Mouse (Mus musculus): ENCODE measurements around the gene 3110009E18Rik.

3110009E18Rik gene

DNA sequence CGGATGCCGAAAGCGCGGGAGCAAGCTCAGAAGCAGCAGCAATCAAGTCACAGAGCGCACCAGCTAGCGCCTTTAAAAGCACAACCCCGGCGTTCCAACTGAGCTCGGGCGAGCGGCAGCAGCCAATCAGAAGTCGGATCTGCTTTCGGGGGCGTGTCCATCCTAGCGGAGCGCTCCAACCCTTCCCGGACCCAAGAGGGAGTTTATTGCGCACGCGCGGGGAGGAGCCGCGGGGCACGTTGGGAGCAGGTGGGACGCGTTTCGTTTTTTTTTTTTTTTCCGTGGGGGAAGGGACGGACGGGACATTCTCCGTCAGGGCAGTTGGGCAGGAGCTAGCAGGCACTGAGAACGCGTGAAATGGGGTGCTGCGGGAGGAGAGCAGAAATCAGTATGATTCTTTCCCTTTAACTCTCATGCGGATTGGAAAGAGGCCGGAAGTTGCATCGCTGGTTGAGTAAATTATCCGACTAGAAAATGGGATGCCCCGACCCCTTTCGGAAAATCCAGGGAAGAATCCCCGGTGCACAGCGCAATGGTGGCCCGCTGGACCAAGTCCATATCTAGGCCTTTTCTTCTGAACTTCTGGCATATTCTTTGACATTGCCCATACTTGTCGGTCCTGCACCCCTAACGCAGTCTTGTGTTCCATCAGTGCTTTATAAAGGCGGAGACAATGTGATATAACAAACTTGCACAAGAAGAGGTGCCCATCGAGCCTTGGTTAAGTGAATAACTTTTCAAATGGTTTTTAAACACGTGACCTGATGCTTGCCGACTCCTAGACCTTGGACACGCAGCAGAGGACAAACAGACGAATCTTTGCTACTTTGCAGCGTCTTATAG lies at the start of gene 3110009E18Rik, which contains the start of gene Dbi:
3110009E18Rik (plus strand) TSS at position 219 of the 843 bp plus-strand sequence.
Dbi (minus strand) TSS at position 110 of the 843 bp plus-strand sequence.
- peak; percentile 99 for DNase-seq

DNA sequence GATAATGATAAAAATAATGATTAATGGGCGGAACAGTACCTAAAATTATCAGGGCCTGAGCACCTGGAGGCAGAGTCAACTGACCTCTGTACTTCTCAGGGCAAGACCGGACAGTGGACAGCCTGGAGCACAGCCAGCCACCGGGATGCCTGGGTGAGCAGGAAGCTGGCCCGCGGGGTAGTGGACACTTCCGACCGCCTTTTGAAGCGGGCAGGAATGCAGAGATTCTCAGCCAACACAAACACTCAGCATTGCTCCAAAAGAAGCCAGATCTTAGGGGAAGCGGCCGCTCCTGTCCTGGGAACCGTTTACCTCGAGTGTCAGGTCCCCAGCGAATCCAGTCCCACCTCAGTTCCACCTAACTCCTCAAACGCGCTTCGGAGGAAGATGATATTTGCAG lies 48.1 kb upstream of the 3110009E18Rik start:
- peak; percentile 40 for DNase-seq

- no peak for DNase-seq
Measured at GRCm38 (mm10) chr1:120073519-120074306, 47.3 kb upstream of the 3110009E18Rik start, which contains the start of gene Tmem37. Gene Tmem37, minus strand, starts transcription at chr1:120074074.

DNA sequence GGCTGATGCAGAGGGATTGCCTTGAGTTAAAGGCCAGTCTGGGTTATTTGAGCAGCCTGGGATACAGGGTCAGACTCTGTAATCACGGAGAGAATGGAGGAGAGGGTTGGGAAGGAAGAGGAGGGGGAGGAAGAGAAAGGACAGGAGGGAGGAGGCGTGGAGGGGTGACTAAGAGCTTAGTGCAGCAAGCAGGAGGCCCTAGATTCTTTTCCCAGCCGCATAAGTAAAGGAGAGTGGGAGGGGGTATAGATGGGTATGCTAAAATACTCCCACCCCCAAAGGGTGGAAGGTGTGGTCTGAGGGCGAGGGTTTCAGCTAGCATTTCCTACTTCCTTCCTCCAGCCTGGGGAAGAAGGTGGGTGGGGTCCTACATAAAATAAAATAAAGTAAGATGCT lies 46.7 kb upstream of the 3110009E18Rik start:
- no peak for DNase-seq

DNA sequence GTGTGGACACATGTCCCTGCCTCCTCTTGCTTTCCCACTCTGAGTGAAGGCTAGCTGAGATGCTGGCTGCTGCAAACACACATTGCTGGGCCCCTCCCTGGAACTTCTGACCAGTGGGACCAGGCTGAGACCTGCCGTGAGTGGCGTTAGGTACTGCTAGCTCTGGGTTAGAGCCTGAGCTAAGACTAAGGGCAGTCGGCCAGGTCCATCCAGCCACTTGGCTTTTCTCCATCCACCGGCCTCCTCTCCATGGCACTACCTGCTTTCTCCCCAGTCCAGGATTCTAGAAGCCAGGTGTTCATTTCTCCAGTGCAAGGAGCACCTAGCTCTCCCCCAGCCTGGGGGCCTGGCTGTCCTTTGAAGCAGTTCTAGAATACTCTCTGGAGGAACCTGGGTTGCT lies 46.1 kb upstream of the 3110009E18Rik start:
- DNase-seq, result peak; percentile 42

- no peak for DNase-seq
Measured at GRCm38 (mm10) chr1:120075507-120075906, 45.5 kb upstream of the 3110009E18Rik start.

- DNase-seq, result no peak
Measured at GRCm38 (mm10) chr1:120077746-120078410, 43.1 kb upstream of the 3110009E18Rik start.

- DNase-seq, result no peak
Measured at GRCm38 (mm10) chr1:120080632-120081031, 40.4 kb upstream of the 3110009E18Rik start.

DNA sequence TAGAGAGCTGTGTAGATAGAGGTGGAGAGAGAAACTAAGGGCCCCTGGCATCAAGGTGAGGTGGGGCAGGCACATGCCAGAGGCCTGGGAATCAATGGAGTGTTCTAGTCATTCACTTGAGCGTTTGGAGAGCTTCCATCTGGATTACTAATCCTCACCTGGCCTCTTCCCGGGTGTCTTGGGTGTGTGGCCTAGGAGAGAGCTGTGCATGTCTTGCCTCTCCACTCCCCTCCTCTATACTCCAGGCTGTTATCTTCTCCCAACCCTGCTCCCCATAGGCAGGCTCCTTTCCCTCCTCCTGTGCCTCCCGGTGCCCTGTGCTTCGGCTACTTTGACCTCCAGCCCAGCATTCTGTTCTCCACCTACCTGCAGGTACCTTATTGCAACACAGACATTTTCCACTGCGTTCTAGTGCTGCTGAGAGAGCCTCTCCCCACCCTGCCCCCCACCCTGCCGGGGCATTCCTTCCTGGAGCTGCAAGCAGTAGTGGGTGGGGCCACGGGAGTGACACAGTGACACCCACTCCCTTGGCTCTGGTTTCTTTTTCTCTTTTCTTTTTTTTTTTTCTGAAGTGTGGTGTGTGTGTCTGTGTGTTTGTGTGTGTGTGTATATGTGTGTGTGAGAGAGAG lies 37.9 kb upstream of the 3110009E18Rik start:
- no peak for DNase-seq

DNA sequence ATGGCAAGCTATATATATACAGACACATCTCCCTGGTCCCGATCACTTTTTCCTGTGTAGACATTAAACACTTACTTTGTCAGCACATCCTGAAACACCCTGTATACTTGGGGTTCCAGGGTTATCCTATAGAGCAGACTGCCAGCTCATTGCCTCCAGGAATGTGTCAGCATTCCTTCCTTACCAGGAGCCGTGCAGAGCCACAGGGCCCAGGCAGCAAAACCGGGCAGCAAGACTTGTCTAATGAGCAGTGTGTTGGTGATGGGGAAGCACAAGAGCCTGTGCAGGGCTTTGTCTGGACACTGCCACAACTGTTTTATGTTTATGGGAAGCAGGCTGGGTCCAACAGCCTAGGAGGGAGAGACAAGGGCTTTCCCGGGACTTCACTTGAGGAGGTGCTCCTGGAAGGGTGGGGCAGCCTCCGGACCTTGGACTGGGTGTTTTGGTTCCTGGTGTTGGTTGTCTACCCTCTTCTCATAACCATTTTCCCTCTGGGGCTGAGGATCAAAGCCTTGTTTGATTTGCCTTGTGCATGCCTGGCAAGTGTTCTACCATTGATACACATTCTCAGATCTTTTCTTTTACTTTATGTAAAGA lies 37.0 kb upstream of the 3110009E18Rik start:
- no peak for DNase-seq

DNA sequence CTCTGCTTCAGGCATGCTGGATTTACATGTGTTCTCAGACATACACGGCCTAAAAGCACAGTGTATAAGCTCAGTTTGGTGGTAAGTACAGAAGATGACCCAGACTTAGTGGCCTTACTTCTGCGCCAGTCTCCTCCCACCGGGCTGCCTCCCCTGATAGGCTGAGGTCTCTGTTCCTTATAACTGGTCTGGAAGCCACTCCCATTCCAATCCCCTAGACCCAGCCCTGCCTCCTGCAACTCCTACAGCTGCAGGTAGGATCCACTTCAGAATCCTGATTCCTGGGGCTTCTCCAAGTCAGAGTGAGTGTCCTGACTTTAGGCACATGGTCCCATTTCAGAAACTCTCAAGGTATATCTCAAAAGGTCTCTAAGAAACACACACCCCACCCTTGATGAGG lies 35.3 kb upstream of the 3110009E18Rik start:
- no peak for DNase-seq

- no peak for DNase-seq
Measured at GRCm38 (mm10) chr1:120086644-120087043, 34.3 kb upstream of the 3110009E18Rik start.

GRCm38 (mm10) chr1:120089180-120089579 lies 31.8 kb upstream of the 3110009E18Rik start:
- DNase-seq, result no peak

DNA sequence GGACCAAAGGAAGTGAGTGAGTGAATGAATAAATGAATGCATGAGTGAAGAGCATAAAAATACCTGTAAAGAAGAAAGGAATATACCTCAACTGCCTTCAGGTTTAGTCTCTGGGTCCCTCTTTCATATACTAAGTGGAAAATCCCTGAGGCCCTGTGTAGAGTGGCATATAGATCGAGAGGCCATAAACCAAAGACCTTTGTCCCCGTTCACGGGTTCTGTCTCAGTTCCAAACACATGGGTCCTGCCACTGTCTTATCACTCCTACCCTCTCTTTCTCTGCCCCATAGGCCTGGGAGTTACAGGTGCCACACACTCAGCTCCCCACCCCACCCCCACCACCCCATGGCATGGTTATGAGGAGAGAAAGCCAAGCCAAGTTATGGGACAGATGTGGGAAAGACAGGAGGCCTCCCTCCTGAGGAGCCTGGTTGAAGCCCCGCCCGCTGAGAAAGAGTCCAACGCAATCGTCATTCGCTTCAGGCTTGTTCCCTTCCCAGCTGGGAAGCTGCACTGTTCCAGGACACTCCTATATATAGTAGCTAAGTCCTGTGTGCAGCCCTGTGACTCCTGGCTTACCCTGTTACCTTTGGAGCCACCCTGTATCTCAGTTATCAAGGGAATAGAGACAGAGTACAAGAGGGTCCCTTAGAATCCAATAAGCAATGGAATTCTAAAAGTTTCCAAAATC lies 30.0 kb upstream of the 3110009E18Rik start:
- no peak for DNase-seq

DNA sequence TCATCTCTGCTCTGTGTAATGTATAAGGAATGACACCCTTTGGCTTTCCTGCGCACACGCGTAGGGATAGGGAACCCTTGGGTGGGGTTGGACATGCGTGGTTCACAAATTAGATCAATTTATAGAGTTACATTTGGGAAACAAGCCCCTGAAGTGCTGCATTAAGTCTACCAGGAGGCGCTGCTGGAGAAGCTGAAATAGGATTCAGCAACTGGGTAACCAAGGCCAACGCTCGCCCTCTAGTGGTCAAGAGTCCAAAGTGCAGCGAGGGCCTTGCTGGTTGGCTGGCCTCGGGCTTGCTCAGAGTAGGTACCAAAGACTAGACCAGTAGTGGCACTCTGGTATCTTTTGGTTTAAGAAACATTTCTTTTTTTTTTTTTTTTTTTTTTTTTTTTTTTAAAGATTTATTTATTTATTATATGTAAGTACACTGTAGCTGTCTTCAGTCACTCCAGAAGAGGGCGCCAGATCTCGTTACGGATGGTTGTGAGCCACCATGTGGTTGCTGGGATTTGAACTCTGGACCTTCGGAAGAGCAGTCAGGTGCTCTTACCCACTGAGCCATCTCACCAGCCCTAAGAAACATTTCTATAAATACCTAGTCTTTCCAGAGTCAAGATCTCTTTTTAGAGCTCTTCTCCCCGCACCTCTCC lies 27.4 kb upstream of the 3110009E18Rik start:
- peak; percentile 74 for DNase-seq

DNA sequence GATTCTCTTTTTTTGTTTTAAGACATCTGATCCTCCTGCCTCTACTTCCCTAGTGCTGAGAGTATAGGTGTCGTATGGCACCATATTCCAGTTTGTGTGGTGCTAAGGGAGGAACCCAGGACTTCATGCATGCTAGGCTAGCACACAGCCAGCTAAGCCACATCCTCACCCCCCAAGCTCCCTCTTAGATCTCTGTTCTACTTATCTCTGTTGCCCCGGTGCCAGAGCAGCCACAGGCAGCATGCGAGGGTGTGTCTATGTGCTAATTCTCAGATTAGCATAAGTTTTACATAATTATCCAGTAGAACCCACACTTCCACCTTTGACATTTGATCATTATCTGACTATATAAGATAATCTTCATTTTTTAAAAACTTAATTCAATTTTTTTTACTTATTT lies 26.1 kb upstream of the 3110009E18Rik start:
- no peak for DNase-seq

DNA sequence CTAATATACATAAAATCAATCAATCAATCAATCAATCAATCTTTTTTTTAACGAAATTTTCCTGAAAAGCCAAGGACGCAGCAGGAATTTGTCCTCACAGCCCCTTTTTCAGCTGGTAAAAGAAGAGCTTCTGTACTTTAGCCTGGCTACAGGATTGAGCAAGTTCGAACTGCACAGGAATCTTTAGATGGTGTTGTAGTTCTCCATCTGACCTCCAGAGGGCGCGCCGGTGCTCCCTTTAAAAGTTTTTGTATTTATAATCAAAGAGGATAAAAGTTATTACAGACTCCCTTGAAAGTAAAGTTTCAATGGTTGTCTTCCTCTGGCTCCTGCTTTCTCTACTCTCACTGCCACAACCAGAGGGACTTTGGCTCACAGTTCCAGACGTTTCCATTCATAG lies 22.7 kb upstream of the 3110009E18Rik start:
- no peak for DNase-seq

DNA sequence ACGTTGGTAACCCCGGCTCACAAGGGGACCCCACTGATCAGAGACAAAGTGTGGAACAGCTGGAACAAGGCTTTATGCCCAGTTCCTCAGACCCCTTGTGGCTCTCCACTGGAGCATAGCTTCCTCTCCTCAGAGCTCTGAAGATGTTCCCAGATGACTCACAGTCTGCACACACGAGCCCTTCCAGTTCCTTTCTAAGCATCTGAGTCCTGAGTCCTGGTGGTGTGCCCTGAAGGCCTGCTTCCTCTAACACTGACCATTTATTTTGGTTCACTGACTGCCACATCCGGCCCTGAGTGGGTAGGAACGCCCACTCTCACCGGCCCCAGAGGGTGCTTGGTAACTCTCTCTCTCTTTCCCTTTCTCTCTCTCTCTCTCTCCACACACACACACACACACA lies 21.5 kb upstream of the 3110009E18Rik start:
- no peak for DNase-seq

DNA sequence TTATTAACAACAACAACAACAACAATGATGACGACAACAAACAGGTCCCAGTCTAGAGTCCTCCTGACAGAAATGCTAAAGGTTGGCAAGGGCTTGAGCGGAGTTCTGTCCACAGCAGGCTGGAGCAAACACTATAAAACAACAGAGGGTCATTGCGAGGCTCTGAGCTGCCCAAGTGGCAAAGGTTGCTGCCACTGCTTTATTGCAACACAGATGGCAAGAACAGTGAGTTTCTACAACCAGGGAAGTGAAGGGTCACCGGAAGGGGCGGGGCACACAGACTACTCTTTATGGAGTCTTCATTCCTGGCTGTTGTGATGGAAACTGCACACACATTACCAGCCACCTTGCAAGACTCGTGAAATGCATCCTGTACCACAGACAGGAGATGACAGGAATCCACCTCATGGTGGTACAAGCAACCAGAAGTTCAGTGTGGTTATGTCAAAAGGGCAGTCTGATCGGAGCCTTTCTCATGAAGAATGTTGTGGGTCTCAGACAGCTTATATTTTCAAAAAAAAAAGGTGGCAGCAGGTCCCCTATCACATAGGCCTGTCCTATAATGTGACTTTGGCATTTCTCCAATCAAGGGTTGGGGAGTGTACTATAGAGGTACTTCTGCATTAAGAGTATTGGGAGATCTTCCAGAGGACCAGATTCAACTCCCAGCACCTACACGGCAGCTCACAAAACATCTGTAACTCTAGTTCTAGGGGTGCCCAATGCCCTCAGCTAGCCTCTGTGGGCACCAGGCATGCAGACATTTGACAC lies 20.3 kb upstream of the 3110009E18Rik start:
- DNase-seq, result no peak

DNA sequence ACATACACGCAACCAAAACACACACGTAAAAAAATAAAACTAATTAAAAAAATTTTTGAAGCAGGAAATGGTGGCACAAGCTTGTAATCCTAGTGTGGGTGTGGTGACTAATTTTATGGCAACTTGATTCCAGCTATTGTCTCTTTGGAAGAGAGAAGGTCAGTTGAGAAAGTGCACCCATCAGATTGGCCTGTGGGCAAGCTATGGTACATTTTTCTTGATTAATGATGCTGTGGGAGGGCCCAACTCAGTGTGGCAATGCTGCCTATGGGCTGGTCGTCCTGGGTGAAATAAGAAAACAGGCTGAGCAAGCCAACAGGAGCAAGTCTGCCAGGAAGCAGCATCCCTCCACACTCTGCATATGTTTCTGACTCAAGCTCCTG lies 19.8 kb upstream of the 3110009E18Rik start:
- no peak for DNase-seq

Measured in cerebellum, adult 9-11 months (tissue).